Mouse (Mus musculus) olfactory bulb, adult 2 months (tissue): ENCODE measurements at regions not wholly inside any gene's neighbourhood (a gene's known extent, or its start where the extent isn't known, plus 50 kb on each side); places are given as distances from the start of the nearest gene placed in this dataset.
A peak's percentile ranks its signal among the peaks of the same experiment; 100 is the strongest.

Source experiments
- H3K27ac ChIP-seq: fragments of 200-500 bp; 2 replicates; pipeline ENCODE4 v1.5.1; 2012; ENCODE audit warnings: low read depth, low read length; ENCODE audit not compliant: insufficient read depth
- H3K4me1 ChIP-seq: fragments of 200-500 bp; 2 replicates; pipeline ENCODE4 v1.6.1; 2012; ENCODE audit warnings: low read length; ENCODE audit not compliant: control insufficient read depth, insufficient read depth
- H3K4me3 ChIP-seq: fragments of 200-500 bp; 2 replicates; pipeline ENCODE4 v1.5.1; 2012; ENCODE audit warnings: mild to moderate bottlenecking, low read depth, low read length, moderate library complexity; ENCODE audit not compliant: insufficient read depth
- CTCF ChIP-seq: fragments of 200-500 bp; IDR thresholded peaks from 2 replicates; pipeline ENCODE4 v1.5.1; 2012; ENCODE audit warnings: low read depth, mild to moderate bottlenecking, low read length, moderate library complexity; ENCODE audit not compliant: insufficient read depth
- POLR2A ChIP-seq: fragments of 200-500 bp; IDR thresholded peaks from 2 replicates; pipeline ENCODE4 v1.6.1; 2012; ENCODE audit warnings: mild to moderate bottlenecking, low read depth, low read length, moderate library complexity; ENCODE audit not compliant: insufficient read depth
- WGBS: fragments of 180-500 bp; shearing (Covaris S2); methylation state at CpG from one replicate; pipeline ENCODE4 v1.1.7; 2018; 5-methylcytosine and 5-hydroxymethylcytosine counted together

DNA sequence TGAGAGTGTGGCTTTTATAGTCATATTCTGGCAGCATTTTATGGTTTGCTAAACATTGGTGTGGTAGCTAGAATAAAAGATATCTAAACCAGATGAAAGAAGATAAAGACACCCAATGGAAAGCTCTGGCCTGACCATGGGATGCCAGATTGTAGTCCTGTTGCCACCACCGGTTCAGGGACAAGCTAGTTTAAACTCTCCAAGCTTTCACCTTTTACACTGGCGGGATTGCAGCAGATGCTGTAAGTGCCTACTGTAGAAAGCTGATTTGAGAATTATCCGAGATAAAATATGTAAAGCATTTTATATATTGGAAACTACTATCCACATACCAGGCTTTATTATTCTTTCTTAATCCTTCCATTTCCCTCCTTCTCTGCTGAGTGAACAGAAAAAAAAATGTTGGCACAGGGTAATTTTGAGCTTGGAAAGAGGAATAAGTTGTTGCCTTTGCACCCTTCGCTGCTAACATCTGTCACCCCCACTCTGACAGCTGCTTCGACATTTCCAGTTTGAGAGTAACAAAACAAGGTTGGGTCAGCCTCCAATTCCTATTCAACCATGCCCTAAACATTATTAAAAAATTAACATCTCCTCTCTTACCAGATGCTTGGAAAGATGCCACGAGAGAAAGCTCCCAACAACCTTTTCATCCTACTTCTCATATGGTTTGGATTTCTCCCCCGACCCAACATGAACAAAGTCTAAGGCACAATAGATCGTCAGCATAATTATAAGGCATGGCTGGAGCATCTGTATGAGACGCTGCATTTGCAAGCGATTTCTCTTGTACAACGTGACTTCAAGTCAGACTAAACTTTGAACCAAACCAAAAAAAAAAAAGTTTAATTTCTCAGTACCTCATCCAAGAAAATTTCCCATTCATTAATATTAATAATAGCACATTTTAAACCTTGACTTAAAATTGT is 287.8 kb downstream of the Etaa1 start:
- no peaks in the 10 kb centered on the region for H3K4me1 ChIP-seq
- no peak overlapping the region for H3K27ac ChIP-seq
- no peak for TF ChIP-seq CTCF
- H3K4me3 ChIP-seq: no peak overlapping the region
- 35% methylated on average over 11 of the region's 11 CpGs for WGBS

DNA sequence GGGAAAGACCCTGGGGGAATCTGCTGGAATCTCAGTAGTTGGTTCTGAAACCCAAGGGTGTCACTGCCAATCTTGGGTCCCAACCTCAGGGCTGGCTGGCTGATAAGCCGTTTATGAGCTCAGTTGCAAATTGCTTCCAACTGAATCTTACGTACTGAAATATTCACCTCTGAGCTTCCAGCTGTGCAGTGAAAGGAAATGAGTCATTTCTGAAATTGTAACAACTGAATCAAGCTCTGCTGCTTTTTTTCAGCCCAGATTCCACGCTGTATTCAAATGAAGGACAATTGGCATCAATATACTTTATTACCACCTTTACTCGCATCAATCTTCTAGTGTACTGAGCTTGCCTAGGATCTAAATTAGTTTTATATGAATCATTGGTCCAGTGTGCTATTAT is 272.7 kb downstream of the Etaa1 start:
- no peaks in the 10 kb centered on the region for H3K4me1 ChIP-seq
- no peak overlapping the region for H3K4me3 ChIP-seq
- no peak for TF ChIP-seq CTCF
- TF ChIP-seq POLR2A: no peak
- H3K27ac ChIP-seq: no peak overlapping the region
- 47% methylated on average over 4 of the region's 4 CpGs for WGBS

DNA sequence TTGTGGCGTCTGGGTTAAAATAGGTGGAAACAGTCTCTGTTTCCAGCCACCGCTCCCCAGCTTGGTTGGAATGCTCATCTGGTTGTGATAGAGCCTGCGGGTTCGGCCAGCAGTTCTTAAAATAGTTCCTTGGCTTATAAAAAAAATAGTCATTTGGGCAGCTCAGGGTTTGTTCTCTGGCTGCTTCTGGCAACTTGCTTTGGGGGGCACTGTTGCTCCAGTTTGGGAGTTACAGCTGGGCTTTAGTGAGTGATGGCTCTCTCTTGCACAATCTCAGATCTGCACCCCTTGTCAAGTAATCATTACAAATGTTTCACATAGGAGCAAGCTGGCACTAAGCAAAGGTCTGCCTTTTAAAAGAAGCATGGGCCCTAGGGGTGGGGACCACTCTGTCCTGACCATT is 268.0 kb downstream of the Etaa1 start:
- TF ChIP-seq POLR2A (no peak), CTCF (no peak)
- Histone ChIP-seq H3K4me1 (0 out of 2 replicates have a peak, but pooled peaks cover 2% of the 10 kb centered on the region), H3K27ac (no peak overlapping the region), H3K4me3 (no peak overlapping the region)
- 22% methylated on average over 4 of the region's 4 CpGs for WGBS

DNA sequence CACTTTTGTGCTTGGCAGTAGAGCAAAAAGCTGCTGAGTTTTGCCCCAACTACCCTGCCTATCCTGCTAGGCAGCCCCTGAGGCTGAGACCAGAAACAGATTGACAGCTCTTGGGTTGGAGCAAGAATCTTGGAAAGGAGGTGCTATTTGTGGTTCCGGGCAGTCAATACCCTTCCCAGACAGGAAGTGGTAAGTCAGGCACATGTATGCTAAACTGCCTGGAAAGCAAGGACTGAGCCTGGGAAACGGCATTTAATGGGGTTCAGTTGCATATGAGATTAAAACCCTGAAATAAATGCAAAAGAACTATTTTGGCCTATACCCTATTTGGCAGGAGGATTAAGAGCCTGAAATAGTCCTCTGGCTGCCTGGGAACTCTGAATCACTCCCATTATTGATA is 266.9 kb downstream of the Etaa1 start:
- Histone ChIP-seq H3K4me1 (0 out of 2 replicates have a peak, but pooled peaks cover 2% of the 10 kb centered on the region), H3K4me3 (no peak overlapping the region), H3K27ac (0 out of 2 replicates have a peak overlapping the region, but pooled peaks have one; percentile 10)
- no peak for TF ChIP-seq POLR2A
- no peak for TF ChIP-seq CTCF
- 29% methylated on average over 2 of the region's 2 CpGs for WGBS

DNA sequence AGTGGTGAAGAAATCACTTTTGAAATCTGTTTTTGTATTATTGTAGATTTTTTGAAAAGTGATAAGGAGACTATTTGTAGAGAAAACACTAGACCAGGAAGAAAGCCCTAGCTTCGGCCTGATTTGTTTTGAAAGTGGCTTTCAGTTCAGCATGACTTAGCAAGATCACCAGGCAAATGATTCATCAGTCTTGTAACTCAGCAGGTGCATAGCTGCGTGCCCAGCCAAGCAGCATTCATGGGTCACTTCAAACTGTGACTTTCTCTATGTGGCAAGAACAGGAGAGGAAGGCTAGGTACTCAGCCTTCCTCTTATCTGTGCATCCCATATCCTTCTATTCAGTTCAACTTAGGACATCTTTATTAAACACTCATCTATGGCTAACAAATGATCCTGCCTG is 259.5 kb downstream of the Etaa1 start:
- H3K27ac ChIP-seq: no peak overlapping the region
- H3K4me3 ChIP-seq: no peak overlapping the region
- no peaks in the 10 kb centered on the region for H3K4me1 ChIP-seq
- TF ChIP-seq CTCF (no peak), POLR2A (no peak)
- WGBS: 59% methylated on average over 2 of the region's 2 CpGs

DNA sequence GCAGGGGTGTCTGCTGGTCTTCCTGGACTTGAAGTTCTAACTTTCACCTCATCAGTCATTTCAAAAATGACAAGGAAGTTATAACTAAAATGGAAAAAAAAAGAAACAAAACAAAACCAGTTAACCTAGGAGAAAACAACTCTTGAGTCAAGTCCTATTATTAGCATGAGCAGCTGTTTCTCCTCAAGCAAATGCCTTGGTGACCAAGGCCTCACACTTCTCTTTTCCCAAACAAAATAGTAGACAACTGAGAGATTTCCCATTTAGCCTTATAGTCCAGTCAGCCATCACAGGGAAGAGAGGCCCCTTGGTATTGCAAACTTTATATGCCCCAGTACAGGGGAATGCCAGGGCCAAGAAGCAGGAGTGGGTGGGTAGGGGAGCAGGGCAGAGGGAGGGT is 244.9 kb downstream of the Etaa1 start:
- Histone ChIP-seq H3K4me1 (no peaks in the 10 kb centered on the region), H3K27ac (no peak overlapping the region), H3K4me3 (no peak overlapping the region)
- TF ChIP-seq POLR2A (no peak), CTCF (no peak)

DNA sequence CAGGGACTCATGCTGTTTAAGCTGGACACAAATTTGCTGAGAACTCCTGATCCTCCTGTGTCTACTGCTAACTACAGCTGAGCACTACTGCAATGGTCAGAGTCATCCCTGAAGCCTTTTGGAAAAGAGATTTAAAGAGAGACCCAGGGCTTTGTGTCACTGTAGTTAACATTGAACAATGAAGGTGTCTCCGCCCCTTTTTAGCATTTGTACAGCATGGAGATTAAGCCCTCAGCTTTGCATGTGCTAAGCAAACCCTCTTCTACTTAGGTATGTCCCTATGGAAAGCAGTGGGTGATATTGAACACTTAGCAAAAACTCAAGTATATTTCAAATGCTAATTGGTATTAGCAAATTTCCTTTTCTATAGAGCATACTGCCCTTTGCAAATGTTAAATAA is 231.6 kb downstream of the Etaa1 start:
- TF ChIP-seq CTCF: no peak
- TF ChIP-seq POLR2A: no peak
- Histone ChIP-seq H3K27ac (no peak overlapping the region), H3K4me3 (no peak overlapping the region), H3K4me1 (no peaks in the 10 kb centered on the region)
- WGBS: 73% methylated on average over 1 of the region's 1 CpGs

DNA sequence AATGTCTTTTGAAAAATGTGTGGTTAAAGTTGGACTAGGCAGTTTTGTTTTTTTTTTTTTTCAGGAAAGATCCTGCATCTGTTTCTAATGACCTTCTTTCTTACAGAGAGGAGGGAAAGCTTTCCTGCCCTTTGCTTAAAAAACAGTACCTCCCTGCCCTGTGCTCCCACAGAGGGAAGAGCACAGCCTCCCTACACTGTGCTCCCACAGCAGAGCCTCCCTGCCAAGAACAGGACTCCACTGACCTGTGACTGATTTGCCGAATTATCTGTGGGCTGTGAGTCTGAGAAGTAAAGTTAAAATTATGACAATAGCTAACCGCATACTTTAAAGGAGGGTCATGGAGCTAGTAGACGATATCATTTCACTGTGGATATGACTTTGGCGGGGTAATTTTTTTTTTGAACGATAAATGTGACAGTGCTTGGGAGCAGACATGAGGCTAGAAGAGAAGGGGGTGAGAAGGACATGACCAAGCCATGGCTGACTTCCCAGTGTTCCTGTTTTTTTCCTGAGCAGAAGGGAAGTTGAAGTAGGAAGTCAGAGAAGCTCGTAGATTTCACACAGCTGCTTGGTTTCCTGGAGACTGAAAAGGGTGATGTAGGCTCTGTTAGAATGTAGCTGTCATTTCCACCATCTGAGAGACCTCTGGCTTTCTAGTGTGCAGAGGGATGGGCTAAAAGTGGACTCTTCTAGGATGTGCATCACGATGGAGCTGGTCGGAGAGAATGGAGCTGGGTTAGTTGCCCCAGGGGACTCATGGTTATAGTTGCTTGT is 226.2 kb downstream of the Etaa1 start:
- WGBS: 83% methylated on average over 8 of the region's 8 CpGs
- TF ChIP-seq POLR2A: no peak
- no peak for TF ChIP-seq CTCF
- H3K4me1 ChIP-seq: no peaks in the 10 kb centered on the region
- no peak overlapping the region for H3K4me3 ChIP-seq
- H3K27ac ChIP-seq: no peak overlapping the region

DNA sequence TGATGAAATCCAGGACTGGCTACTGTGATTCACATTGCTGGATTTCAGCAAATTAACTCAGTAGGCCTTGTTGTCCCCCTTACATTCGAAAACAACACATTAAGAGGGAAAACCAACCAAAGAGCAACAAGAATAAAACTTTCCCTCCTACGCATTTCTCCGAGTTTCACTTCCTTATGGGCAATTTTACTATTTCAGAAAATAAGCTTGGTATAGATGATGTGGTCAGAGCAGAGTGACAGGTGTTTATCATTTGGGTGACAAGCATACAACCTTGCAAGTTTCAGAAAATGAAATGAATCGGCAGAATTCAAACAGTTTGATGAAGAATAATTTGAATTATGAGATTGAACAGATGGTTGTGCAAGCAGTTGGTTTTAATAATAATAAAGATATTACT is 220.6 kb downstream of the Etaa1 start:
- 94% methylated on average over 4 of the region's 4 CpGs for WGBS
- no peak for TF ChIP-seq CTCF
- TF ChIP-seq POLR2A: no peak
- H3K27ac ChIP-seq: no peak overlapping the region
- no peak overlapping the region for H3K4me3 ChIP-seq
- no peaks in the 10 kb centered on the region for H3K4me1 ChIP-seq
